Mouse (Mus musculus) cerebral cortex, adult 2 months (tissue): ENCODE results near the gene Pcbd2.

ENCODE experiments used
- WGBS: fragments of 180-500 bp; shearing (Covaris S2); methylation state at CpG from one replicate; pipeline ENCODE4 v1.1.7; 2018; 5-methylcytosine and 5-hydroxymethylcytosine counted together

The Pcbd2 gene

DNA sequence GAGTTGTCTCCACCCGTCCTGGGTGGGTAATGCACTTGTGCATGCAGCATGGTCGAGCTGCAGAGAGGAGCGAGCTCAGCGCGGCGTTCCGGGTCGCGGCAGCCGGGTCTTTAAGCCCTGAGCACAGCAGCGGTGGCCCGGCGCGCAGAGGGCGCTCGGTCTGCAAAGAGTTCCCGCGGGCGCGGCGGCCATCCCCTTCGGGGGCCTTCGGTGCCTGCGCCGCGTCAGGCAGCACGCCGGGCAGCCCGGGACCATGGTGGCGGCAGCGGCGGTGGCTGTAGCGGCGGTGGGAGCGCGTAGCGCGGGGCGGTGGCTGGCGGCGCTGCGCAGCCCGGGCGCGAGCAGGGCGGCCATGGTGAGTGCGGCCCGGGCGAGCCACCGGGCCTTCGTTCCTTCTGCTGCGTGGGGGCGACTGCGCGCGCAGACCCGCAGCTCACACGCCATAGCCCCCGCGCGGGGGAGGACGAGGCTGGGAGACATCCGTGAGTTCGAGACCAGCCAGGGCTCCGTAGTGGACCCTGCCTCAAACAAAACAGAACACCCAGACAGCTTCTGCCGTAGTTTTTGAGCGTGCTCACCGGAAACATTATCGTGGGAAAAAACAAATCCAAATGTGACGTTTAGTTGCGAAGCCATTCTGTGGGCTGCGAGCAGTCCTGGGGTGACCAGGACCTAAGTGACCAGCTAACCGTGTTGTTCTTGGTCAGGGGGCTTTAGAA, at the start of gene Pcbd2:
Gene Pcbd2, plus strand, starts transcription at position 249 of the 719 bp plus-strand sequence.
- under 1% methylated on average over 69 of the region's 73 CpGs for WGBS

DNA sequence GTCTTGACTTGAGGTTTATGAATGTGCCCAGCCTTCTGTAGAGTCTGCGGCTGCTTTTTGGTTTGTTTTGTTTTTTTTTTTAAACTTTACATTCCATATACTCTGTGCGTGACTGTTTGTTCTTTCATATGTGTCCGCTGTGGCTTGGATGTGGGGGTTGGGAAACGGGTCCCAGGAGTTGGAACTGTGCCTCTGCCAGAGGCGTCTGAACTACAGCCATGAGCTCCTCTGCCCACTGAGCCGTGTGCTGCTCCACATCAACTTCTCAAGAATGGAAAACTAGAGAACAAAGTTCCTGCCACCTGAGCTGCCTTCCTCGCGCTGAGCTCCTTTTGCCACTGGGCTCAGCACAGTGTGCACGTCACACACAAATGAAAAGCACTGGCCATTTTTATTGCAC, 45.0 kb upstream of the Pcbd2 start:
- WGBS = 70% methylated on average over 9 of the region's 9 CpGs

DNA sequence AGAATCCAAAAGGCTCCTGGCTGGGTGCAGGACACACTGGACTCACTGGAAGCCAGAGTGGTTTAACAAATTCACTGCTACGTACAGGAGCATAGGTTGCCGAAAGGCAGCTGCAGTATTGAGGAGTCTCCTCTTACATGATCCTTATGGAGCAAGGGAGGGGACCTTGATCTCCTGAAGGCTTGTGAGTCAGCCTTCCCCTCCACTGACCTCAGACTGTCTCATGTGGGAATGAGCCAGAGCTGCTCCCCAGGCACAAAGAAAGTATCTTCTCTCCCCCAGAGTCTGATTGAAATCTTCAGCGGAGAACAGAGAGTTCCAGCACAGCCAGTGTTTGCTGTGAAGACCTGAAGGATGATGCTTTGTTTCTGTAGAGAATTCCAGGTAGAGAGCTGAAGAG, 43.6 kb upstream of the Pcbd2 start:
- 90% methylated on average over 3 of the region's 3 CpGs for WGBS

DNA sequence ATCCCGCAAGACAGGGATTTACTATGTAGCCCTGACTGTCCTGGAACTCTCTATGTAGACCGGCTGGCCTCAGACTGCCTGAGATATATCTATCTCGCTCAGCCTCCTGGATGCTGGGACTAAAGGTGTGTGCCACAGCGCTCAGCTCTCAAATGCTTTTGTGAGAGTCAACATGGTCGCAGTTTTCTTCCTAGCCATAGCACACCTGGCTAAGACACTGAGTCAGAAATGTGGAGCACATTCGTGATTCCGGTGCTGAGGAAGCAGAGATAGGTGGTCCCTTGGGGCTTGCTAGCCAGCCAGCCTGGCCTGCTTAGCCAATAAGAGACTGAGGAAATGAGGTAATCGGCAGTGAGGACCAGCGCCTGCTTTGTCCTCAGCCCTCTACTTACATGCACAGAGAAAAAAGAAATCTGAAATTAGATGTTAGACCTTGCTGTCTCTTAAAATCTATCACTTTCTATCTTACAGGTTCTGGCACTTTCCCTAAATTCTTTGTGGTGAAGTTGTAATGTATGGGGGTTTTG, 41.0 kb upstream of the Pcbd2 start:
- 68% methylated on average over 9 of the region's 9 CpGs for WGBS

DNA sequence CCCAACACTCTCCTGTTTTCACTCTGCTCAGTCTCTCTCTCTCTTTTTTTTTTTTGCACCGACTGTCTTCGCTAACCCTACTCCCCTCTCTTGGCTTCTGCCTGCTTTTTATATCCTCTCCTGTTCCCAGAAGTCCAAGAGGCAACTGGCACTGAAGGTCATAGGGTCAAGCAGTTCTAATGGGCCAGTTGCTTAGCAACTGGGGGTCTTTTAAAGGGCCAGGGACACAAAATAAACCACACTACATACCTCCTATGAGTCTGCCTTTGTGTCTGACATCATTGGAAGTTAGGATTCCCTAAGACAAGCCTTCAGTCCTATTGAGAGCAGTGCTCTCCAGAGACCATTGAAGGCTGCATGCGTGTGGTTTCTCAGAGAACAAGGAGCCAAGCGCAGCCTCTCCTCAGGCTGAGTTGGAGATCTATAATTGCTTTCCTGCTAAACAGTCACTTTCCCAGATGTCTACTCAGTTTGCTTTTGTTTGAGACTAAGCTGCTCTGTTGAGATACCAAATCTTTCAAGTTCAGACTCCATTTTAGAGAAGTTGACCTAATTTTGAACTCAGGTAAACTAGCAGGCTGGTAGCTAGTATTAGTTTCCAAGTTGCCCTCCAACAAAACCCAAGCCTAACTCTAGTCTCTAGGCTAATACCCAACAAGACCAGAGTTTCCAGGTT, 39.1 kb upstream of the Pcbd2 start:
- WGBS = 48% methylated on average over 4 of the region's 4 CpGs

DNA sequence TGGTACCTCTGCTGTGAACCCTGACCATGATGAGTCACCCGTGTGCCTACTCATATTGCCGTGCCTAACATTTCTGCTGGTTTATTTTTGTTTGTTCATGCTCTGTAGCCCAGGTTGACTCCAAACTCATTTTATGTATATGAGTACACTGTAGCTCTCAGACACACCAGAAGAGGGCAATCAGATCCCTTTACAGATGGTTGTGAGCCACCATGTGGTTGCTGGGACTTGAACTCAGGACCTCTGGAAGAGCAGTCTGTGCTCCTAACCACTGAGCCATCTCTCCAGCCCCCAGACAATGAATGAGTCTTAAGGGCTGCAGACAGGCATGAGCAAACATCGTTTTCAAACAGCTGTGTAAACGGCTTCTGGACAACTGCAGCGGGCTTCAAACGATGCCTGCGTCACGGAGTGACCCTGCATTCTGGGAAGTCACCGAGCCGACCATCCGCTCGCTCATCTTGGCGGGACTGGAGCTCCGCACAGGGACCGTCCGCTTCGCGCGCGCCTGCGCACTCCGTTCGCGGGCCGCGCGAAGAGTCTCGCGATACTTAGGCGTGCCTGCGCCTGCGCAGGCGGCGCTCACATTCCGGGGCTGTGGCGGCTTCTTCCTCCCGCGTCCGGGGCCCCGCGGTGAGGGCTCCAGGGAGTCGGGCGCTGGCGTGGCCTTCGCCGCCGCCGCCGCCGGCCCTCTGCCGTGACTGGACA, 34.5 kb upstream of the Pcbd2 start, which contains the start of gene B230219D22Rik:
Gene B230219D22Rik, plus strand, starts transcription at position 590 of the 708 bp plus-strand sequence.
- 1% methylated on average over 51 of the region's 51 CpGs for WGBS

DNA sequence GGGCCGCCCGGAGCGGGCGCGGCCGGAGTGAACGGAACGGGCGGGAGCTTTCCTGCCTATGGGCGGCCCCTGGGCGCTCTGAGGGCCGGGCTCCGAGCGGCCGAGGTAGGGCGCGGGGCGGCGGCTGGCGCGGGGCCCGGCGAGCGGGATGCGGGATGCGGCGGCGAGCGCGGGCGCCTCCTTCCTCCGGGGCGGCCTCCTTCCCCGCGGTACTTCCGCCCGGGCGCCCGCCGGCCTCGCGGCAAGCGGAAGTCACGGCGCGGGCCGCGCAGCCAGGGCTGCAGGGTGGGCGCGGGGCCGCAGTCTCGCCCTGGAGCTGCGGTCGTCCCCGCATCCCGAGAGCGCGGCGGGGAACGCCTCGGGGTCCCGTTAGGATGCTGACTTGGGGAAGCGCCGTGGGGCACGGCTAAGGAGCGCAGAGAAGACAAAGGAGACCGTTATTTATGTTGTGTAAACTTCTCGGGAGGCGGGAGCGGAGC, 33.9 kb upstream of the Pcbd2 start:
- WGBS = under 1% methylated on average over 66 of the region's 70 CpGs

DNA sequence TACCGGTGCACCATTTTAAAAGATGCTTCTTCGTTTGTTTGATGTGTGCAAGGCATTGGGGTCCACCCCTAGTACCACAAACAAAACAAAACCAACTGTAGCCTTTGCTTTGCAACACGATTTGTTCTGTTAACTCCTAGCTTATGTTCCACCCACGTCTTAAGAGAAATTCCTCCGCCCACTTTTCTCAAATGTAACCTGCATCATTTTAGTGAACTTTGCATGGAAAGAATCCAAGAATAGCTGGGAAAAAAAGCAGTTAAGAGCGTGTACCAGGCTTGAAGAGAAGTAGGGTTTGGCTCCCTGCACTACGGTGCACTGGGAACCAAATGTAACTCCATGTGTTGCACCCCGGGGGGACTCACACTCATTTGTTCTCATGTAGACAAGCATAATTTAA, 33.1 kb upstream of the Pcbd2 start:
- 4% methylated on average over 8 of the region's 8 CpGs for WGBS

DNA sequence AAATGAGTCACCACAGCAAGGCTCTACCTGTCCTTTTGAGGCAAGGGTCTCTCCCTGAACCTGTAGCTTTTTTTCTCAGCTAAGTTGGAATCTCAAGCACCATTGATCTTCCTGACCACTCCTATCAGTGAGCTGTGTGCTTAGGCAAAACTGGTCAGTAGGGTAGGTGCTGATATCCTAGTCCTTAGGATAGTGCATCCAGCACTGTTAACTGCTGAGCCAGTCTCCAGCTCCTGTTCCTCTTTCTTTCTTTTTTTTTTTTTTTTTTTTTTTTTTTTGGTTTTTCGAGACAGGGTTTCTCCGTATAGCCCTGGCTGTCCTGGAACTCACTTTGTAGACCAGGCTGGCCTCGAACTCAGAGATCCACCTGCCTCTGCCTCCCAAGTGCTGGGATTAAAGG, 31.2 kb upstream of the Pcbd2 start:
- WGBS = 87% methylated on average over 1 of the region's 3 CpGs

DNA sequence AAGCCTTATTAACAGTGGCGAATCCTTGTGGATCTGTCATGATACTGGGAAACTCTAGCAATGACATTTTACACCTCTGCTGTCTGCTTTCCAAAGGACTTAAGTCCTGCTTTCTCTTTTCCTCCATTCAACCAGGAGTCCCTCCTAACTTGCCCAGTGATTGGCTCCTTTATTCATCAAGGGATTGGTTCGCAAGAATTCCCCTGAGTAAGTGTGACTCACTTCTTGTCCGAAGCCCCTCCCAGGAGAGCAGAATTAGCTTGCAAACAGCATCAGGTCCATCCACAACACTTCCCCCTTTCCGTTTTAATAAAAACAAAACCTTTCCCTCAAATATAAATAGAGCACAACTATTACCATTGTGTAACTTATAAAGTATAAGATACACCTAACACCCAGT, 22.9 kb upstream of the Pcbd2 start:
- 77% methylated on average over 4 of the region's 4 CpGs for WGBS

DNA sequence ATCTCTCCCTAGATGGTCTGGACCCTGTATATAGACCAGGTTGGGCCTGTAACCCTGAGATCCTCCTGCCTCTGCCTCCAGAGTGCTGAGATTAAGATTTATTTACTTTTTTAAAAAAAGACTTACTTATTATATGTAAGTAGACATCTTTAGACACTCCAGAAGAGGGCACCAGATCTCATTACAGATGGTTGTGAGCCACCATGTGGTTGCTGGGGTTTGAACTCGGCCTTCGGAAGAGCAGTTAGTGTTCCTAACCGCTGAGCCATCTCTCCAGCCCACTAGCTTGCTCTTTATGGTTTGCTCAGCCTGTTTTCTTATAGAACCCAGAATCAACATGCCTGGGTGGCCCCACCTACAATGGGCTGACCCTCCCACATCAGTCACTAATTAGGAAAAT, 14.3 kb upstream of the Pcbd2 start:
- 86% methylated on average over 3 of the region's 3 CpGs for WGBS

DNA sequence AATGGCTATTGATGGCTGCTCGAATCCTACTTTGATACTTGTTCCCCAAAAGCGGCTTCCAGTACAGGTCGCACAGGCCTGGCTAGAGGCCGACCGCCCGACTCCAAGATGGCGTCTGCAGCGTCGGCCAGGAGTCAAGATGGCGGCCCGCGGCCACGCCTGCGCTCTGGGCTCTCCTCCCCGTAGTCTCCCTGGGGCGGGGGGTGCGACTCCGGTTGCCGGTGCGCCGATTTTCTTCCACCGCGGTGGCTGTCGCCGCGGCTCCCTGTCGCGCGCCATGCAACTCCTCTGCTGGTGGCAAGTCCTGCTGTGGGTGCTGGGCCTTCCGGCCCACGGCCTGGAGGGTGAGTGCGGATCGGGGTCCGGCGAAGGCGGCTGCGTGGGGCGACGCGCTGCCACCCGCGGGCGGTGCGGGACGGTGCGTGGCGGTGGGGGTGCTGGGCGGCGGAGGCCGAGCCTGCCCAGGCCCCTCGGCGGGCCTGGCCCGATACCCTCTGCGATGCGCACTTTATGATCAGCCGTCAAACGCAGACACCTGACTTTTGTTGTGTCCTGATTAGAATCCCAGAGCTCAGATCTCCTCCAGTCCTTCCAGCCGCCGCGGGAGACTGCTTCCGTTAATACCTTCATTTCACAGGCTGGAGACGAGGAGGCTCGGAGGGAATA, 12.5 kb upstream of the Pcbd2 start, which contains the start of gene Txndc15:
Gene Txndc15, plus strand, starts transcription at position 150 of the 666 bp plus-strand sequence.
- WGBS = under 1% methylated on average over 63 of the region's 63 CpGs

DNA sequence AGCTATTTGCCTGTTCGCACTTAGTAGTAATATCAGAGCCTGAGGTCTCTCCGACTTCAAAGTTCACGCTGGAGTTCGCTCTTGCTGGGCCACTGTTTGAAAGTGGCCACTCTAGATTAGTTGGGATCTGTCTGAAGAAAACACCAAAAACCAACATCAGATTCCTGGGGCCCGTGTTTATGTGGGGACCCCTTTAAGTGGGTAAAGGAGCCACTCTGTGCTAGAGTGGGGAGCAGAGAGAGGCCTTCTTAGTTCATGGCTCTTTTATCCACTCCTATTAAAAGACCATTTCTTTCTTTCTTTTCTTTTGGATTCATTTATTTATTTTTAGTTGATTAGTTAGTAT, 12.0 kb upstream of the Pcbd2 start:
- WGBS = under 1% methylated on average over 5 of the region's 5 CpGs

DNA sequence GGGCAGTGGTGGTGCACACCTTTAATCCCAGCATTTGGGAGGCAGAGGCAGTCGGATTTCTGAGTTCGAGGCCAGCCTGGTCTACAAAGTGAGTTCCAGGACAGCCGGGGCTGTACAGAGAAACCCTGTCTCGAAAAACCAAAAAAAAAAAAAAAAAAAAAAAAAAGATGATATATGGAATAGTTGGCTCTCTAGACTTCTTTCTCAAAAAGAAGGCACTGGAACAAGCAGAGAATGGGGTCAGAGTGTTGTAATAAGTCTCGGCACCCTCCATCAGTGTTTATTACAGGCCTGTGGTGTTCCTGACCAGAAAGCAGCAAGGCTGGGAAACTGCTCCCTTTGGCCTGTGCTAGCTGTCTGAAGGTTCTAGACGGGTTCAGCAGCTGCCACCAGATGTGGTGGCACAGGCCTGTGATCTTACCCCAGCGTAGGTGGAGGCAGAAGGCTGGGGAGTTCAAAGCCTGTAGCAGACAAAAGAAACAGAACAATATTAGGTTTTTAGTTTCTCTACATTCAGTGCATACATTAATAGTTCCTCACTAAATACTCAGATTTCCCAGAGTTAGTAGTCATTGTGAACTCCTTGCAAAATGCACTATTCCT, 11.2 kb upstream of the Pcbd2 start:
- WGBS = 83% methylated on average over 7 of the region's 7 CpGs

DNA sequence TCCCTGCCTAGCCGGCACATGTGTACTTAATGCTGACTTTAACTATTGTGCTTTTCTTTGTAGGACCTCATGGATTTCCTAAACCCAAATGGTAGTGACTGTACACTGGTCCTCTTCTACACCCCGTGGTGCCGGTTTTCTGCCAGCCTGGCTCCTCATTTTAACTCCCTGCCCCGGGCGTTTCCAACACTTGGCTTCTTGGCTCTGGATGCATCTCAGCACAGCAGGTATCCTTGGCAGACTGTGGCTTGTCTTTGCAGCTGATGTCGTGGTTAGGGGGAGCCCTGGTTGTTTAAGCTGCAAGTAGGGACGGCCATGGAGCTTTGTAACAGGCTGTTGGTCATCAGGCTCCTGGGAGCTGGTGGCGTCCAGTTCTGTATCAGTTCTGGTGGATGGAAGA, 5.7 kb upstream of the Pcbd2 start:
- 53% methylated on average over 8 of the region's 8 CpGs for WGBS

DNA sequence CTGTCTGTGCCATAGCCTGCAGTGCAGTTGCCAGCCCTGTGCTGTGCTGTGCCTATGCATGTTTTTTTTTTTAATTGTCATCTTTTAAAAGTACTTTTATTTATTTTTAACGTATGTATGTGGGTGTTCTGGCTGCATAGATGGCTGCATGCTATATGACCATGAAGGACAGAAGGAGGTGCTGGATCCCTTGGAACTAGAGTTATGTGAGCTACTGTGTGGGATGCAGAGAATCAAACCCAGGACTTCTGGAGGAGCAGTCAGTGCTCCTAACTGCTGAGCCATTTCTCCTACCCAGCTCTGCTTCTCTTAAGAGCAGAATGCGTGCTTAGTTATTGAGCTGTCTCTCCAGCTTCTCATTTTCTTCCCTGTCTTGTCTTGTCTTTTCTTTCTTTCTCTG, 5.2 kb upstream of the Pcbd2 start:
- 55% methylated on average over 2 of the region's 2 CpGs for WGBS

DNA sequence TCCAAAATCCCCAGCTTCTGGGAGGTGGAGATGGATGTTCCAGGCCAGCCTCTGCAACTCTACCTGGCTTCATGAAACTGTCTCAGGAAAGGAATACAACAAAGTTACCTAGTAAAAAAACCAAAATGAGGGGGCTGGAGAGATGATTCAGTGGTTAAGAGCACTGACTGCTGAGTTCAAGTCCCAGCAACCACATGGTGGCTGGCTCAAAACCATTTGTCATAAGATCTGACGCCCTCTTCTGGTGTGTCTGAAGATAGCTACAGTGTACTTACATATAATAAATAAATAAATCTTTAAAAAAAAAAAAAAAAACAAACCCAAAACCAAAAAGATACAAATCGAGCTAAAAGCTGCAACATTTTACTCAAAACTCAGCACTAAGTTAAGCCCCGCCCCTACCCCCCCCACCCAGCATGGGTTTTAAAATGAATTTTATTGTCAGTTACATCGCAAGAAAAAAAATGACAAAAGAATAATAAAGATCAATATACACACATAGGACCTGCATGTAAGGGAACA, 509 bp upstream of the Pcbd2 start:
- WGBS = 2% methylated on average over 4 of the region's 4 CpGs

DNA sequence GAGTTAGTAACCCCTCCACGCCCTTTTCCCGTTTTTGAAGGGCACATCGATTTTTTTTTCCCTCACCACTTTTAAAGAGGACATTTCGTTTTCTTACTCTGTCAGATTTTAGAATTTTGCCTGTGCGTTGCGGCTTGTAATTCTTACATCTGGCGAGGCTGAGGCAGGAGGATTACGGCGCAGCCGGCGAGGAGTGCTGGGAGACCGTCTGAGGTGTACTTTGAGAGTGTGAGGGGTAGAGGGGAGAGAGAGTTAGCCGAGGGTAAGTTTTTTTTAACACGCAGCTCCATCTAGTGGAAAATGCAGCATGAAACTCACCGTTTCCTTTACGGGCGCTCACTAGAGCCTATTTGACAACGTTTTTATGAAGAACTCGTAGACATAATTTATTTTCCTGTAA, 671 bp downstream of the Pcbd2 start:
- under 1% methylated on average over 19 of the region's 19 CpGs for WGBS

DNA sequence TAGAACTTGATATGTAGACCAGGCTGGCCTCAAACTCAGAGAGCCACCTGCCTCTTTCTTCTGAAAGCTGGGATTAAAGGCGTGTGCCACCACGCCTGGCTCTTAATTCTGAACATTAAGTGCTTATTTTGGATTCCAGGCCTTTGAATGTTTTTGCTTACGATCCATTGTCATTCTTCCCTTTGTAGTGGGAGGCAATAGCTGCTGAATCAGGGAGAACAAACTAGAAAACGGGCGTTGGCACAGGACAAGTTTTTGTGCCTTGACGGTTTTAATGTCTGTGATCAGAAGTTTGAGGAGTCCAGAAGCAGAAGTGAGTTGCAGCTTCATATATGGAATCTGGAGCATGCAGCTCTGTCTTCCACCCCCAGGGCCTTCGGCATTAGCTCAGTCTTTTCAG, 3.5 kb downstream of the Pcbd2 start:
- WGBS = 86% methylated on average over 7 of the region's 7 CpGs

DNA sequence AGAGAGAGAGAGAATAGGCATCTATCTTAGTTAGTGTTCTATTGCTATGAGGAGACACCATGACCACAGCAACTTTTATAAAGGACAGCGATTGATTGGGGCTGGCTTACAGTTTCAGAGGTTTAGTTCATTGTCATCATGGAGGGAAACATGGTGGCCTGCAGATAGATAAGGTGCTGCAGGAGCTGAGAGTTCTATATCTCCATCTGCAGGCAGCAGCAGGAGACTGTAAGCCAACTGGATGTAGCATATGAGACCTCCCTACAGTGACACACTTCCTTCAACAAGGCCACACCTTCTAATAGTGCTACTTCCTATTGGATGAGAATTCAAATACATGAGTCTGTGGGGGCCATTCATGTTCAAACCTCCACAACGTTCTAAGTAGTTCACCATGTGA, 5.0 kb downstream of the Pcbd2 start:
- WGBS = 73% methylated on average over 2 of the region's 2 CpGs
